Mouse (Mus musculus) duodenum, adult 2 months (tissue): ENCODE results near the gene Gm20388. TPM values are rescaled to one million over a fixed set of nuclear protein-coding genes. Genes with fewer than 3 reads are reported as not detected.

Experiments
- polyA plus RNA-seq: library from polyadenylated mRNA; depleted of rRNA; stranded (reverse); fragments of >200 nt; gene quantifications from 2 replicates; pipeline ENCODE4 v1.2.3, GENCODE M21; 2012; ENCODE audit warnings: low replicate concordance; rRNA removed

Gene Gm20388
- 43.1 and 44.1 TPM in 2 replicates for polyA plus RNA-seq

GRCm38 (mm10) chr8:119910547-119911257 lies at the start of gene Gm20388:
Gene Gm20388 (plus strand): TSS chr8:119910841.

DNA sequence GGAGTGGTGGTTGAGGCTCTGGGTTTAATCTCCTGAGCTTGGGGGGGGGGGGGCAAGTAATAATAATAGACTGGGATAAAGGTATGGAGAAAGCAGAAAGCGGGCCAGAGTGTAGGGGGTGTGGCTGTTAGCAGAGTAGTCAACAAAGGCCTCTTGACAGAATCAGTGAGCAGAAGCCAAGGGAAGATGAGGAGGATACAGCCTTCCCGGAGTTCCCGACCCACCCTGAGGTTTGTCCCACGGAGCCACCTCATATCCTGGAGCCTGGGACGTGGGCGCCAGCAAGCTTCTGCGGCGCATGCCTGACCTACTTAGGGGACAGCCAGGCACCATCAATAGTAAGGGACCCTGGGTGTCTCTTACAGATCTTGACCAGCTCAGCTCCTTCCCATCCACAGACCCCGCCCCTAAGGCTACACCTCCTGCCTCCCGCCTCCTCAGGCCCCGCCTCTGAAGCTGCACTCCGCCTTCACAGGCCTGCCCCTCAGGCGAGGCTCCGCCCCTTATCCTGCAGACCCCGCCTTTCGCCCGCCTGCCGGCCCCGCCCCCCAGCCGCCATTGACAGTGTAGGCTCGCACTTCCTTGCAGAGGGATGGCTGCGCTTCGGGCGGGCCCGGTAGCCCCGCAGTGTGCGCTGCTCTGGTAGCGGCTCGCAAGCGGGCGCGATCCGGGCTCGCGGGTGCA lies 48.8 kb upstream of the Gm20388 start, which contains the start of gene Klhl36:
TSS of gene Klhl36 (plus strand) at position 561 of the 684 bp plus-strand sequence.

DNA sequence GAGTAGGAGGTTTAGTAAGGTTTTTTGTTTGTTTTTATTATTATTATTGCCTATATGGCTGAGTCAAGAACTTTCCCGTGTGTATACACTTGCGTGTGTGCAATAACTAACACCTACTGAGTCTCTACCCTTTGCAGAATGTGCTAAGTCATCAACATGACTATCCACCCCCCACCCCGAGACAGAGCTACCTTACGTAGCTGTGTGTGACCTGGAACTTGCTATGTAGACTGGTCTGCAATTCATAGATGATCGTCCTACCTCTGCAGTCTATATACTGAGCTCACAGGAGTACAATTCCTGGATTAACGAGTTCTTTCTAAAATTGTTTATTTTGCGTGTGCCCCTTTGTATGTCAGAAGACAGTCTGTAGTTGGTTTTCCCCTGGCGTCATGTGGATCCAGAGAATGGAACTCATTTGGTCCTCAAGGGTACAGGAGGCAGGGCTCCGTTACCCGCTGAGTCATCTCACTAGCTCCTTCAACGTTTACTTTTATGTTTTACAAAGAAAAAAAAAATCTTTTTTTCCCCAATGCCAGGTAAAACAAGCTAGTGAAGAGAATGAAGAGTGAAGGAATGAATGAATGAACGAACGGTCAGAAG lies 596 bp upstream of the Gm20388 start, which contains the start of gene Usp10:
TSS of gene Usp10 (plus strand) at position 417 of the 603 bp plus-strand sequence.

GRCm38 (mm10) chr8:119992249-119992648 lies 81.6 kb downstream of the Gm20388 start, which contains the start of gene Crispld2:
Gene Crispld2 (plus strand): TSS chr8:119992438.

GRCm38 (mm10) chr8:120101068-120101972 lies 190.7 kb downstream of the Gm20388 start, which contains the start of gene Zdhhc7:
Gene Zdhhc7 (minus strand): TSS chr8:120101482.

DNA sequence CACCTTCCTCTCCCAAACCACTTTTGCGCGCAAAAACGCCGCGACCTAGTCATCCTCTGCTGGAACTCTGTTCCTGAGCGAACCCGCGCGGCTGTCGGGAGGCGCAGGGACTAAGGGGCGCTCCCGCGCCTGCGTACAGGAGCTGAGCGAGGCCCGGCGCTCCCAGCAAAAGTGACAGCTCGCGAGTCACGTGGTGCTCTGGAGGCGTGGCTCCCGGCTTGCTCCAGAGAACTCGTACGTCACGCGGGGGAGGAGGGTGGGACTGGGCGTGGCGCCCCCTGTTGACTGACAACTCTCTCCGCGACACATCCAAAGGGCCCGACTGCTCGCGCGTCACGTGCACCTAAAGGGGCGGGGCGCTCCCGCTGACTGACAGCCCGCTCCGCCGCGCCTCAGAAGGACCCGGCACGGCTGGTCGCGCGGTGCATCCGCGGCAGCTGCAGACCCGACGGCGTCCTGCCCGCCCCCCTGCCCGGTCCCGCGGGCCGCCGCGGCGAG lies 203.2 kb downstream of the Gm20388 start, which contains the start of gene 6430548M08Rik:
TSS of gene 6430548M08Rik (plus strand) at position 395 of the 498 bp plus-strand sequence.

GRCm38 (mm10) chr8:120177318-120178123 lies 266.9 kb downstream of the Gm20388 start, which contains the start of gene Fam92b:
Gene Fam92b (minus strand): TSS chr8:120177466.

DNA sequence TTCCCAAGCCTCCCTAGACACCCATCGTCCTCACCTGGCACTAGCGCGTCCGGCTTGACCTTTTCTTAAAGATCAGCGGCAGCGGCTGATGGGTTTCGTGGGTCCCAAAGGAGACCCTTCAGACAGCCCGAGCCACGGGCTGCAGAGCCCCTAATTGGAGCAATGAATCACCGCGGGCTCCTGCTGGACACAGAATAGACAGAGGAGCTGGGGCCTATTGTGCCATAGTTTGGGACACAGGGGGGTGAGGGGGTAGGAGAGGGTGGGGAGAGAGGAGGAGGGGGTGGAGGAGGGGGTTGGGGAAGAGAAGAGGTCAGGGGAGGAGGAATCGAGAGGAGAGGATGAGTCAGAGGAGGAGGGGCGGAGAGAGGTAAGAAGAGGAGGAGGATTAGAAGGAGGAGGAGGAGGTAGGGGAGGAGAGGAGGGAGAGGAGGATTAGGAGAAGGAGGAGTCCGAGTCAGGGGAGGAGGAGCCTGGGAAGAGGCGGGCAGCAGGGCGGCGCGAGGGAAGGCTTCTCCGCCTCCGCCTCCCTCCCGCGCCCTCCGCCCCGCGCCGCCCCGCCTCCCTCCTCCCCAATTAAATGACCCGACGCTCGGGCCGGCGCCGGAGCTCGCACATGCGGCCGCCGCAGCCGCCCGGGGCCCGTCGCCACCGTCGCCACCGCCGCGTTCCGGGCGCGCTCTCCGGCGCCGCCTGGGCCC lies 317.4 kb downstream of the Gm20388 start, which contains the start of gene Gse1:
TSS of gene Gse1 (plus strand) at position 566 of the 701 bp plus-strand sequence.

DNA sequence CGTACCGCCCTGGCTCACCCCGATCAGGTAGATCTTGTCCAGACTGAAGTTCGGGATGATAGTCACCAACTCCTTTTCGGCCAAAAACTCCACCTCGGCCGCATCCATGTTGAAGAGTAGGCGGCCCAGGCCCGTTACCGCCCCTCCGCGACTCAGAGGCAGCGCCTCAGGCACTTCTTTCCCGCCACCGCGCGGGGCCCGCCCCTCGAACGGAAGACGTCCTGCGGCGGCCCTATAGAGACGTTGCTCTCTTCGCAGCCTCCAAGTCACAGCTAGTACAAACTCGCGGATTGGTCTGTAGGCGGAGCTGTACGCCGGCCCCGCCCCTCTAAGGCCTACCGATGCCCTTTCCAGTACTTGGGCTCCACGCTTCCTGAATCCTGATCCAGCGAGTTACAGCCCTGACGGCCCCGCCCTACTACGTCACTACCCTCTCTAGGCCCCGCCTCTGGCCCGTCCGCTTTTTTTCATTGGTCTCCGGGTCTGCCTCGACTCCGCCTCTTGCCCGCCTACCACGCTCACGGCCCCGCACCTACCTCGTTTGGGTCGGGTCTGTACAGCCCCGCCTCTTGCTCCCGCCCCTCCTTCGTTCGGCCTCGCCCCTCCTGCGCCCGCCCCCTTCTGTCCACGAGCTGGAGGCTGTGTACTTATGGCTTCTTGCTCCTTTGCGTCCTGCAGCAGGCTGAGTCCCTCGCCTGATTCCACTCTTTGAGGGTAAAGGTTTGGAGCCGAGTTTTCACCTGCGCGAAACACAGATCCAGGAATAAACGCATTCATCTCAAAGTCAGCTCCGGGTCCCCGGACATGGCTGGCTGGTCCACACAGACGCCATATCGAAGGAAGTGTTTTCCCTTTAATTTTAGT lies 678.5 kb downstream of the Gm20388 start, which contains the start of gene Gins2:
TSS of gene Gins2 (minus strand) at position 397 of the 864 bp plus-strand sequence.

GRCm38 (mm10) chr8:120647532-120647931 lies 736.9 kb downstream of the Gm20388 start, which contains the start of gene 1190005I06Rik:
Gene 1190005I06Rik (minus strand): TSS chr8:120647632.

DNA sequence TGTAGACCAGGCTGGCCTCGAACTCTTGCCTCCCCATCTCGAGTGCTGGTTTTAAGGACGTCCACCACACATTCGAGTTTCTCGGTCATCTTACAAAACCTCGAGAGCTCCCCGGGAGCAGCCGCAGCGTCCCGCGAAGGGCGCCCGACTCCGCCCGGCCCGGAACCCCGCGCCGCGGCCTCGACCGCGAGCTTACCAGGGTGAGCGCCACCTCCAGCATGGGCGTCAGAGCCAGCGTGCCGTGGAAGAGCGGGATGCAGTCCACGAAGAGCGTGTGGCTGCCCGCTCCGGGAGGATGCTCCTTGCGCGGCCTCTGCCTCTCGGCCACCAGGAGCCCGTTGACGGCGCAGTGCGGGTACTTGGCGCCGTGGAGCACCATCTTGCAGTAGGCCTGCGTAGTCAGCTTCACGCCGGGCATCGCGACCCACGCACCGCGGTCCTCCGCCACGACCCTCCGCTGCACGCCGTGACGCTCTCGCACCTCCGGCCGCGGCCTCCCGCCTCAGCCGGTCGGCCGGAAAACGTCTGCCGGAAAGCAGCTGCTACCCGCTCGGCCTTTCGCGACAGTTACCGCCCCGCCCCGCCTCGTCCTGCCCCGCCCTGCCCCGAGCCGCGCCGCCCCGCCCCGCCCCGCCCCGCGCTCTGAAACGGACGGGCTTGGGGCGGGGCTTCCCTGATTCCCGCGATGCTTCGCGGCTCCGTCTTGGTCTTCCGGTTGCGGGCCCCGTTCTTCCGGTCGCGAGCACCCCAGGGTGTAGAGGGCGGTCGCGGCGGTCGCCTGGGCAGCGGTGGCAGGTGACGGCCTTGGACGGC lies 757.1 kb downstream of the Gm20388 start, which contains the start of the genes Gm27021 and Cox4i1:
TSS of gene Gm27021 (minus strand) at position 519 of the 813 bp plus-strand sequence.
TSS of gene Cox4i1 (plus strand) at position 662 of the 813 bp plus-strand sequence.

DNA sequence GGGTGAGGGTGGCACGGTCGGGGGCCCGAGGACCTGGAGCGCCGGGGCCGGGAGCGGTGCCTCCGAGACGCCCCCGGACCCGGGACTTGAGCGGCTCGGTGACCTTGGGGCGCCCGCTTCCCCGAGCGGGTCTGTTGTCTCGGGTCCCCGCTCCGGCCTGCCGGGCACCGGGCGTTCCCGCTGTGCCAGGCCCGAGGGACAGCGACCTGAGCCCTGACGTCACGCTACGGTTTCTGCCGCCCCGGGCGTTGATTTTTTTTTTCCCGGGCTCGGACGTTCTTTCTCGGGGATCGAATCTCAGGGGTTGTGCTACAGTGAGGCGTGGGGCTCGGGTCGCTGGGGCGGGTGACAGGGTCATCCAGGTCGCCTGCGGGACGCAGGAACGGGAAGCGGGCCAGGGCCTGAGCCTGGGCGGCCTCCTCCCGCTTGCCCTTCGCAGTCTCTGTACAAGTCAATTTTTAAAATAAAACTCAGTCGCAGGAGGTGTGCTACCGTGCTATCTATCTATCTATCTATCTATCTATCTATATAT lies 757.8 kb downstream of the Gm20388 start, which contains the start of gene Emc8:
TSS of gene Emc8 (minus strand) at position 200 of the 532 bp plus-strand sequence.

DNA sequence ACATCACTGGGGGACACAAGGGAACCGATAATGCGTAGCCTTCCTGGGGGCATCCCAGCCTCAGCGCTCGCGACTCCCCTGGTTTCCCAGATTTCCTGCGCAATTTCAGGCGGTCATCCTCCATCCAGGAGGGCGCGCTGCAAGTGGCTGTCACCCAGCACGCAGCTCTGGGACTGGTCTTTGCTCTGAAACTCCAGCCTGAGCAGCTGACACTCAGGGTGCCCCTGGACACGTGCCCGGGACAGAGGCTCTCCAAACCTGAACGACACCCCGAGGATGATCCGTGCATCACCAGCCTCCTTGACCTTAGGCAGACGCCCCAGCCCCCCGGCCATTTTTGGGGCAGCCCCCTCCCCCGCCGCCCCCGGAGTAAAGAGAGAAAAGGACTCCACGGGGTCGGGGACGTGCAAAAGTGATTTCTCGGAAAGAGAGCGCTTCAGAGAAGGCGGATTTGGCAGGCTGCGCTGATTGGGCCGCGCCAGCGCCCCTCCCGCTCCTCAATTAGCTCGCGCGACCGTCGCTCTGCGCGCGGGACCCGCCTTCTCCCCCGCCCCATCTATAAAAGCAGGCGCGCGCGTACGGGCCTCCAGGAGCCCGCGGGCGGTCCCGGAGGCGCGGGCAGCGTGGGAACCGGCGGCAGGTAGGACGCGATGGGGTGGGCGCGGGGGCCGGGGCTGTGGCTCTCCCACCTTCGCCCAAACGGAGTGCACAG lies 825.3 kb downstream of the Gm20388 start, which contains the start of gene Irf8:
TSS of gene Irf8 (plus strand) at position 589 of the 712 bp plus-strand sequence.

DNA sequence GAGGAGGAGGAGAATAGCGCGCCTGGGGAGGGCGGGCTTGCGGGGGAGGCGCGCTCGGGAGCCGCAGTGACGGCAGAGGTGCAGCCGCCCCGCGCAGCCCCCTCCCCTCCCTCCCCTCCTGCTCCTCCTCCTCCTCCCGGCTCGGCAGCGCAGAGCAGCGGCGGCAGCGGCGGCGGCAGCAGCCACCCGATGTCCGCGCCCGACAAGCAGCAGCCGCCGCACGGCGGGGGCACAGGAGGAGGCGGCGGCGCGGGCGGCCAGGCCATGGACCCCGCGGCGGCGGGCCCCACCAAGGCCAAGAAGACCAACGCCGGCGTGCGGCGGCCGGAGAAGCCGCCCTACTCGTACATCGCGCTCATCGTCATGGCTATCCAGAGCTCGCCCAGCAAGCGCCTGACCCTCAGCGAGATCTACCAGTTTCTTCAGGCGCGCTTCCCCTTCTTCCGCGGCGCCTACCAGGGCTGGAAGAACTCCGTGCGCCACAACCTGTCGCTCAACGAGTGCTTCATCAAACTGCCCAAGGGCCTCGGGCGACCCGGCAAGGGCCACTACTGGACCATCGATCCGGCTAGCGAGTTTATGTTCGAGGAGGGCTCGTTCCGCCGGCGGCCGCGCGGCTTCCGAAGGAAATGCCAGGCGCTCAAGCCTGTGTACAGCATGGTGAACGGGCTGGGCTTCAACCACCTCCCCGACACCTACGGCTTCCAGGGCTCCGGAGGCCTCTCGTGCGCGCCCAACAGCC lies 1173.7 kb downstream of the Gm20388 start, which contains the start of gene Foxf1:
TSS of gene Foxf1 (plus strand) at position 177 of the 742 bp plus-strand sequence.

DNA sequence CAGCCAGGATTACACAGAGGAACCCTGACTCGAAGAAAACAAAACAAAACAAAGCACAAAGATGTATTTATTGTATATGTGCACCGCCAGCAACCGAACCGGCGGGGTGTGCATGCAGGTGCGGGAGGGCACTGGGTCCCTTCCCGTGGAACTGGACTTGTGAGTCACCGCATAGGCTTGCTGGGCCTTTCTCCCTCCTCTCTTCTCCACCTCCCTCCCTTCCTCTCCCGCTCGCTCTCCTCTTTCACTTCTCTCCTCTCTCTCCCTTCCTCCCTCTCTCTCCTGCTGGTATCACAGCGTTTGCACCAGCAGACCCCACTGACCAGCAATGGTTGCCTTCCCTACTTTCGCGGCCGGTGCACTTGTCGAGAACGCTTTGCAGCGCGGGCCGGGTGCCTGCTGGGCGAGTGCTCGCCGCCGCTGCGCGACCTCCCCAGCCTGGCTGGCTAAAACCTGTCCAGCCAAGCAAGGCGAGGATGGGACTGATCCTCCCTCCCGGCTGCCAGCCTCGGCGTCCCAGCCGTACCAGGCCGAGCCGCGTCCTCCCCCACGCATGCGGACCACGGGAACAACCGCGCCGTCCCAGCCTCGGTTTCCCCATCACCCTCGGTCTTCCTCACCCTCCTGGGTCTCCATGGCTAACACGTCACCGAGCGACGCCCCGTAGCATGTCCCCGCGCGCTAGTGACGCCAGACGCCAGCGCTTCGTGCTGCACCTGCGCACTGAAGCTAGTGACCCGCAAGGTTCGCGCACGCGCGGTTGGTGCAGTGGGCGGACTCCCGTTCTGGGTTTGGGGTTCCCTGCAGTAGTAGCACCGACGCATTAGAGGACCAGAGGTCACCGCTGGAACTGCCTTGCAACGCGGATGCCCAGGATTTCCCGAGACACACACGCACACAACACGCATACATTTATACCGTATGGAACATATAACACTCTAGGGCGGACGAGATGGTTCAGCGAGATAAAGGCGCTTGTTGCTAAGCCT lies 1197.3 kb downstream of the Gm20388 start, which contains the start of gene Mthfsd:
TSS of gene Mthfsd (minus strand) at position 725 of the 989 bp plus-strand sequence.

